Comparison of ENCODE assay signal across 9 mouse cellular contexts in the genomic region with DNA sequence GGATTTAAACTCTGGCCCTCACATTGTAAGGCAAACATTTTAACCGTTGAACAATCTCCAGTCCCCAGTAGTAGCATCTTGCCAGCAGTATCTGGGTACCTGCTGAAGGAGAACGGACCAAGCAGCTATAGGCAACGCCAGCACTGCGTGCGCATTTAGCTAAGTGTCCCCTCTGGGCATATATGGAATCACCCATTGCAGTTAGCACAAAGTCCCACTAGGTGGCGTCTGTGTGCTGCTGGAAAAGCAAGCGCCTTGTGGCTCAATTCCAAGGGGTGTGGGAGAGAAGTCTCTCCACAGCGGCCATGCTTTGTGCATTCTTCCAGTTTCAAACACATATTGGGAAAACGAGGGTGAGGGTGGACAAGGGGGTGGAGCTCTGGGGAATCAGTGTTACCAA. TPM values are rescaled to one million over a fixed set of nuclear protein-coding genes. Genes with fewer than 3 reads are reported as not detected.
DNase-seq lines count a peak whose midpoint lies in the region; ATAC-seq lines count a peak whose summit lies in the region.
"Had no signal": no experiment of that assay in that cellular context is flagged by ENCODE, and none has a peak within 500 bp of the region (broad histone marks: within the 10 kb centered on the region; RNA-seq: fewer than 3 reads in every experiment).

No protein-coding gene starts in this region.

- WGBS in forebrain, embryonic 14.5 days = 2% methylated on average over 9 of the region's 9 CpGs

- ATAC-seq in forebrain, embryonic 14.5 days = peak; percentile 38
- peak; percentile 48 to 59 for ATAC-seq in hematopoietic stem cell, adult 5-6 weeks (replicated peaks in 1 of 2; ENCODE audit: insufficient read depth in 1 of 2, low FRiP score in 2 of 2, low TSS enrichment in 1 of 2, low read depth in 1 of 2, poor library complexity in 2 of 2, severe bottlenecking in 2 of 2)

- H3K4me3 ChIP-seq in forebrain, embryonic 14.5 days (ENCODE audit: low read depth, low read length) = no peak overlapping the region
- H3K4me3 ChIP-seq: myocyte had no signal

- H3K27ac ChIP-seq in forebrain, embryonic 14.5 days (ENCODE audit: low read depth, low read length) = no peak overlapping the region

- peaks cover 9% of the 10 kb centered on the region for H3K4me1 ChIP-seq in forebrain, embryonic 14.5 days (ENCODE audit: control insufficient read depth, insufficient read depth, low read length)

- H3K4me2 ChIP-seq in forebrain, embryonic 14.5 days (ENCODE audit: low read length) = no peak overlapping the region

- peak; percentile 96 for DNase-seq in NIH3T3 (ENCODE audit: low read depth)
- peak; percentile 64 for DNase-seq in c-Kit-positive CD71-positive TER-119-positive erythroid progenitor cells, embryonic 14.5 days (ENCODE audit: low spot score)
- peak; percentile 97 for DNase-seq in forebrain, embryonic 14.5 days (ENCODE audit: low spot score)
- DNase-seq in layer of hippocampus, postnatal 10 days (ENCODE audit: low spot score in 2 of 2) = peak; percentile 93
- peak; percentile 83 to 89 for DNase-seq in lung, postnatal 4 days
- peak; percentile 96 for DNase-seq in right cerebral cortex, postnatal 14 days
- DNase-seq in urinary bladder, postnatal 4 days (ENCODE audit: low spot score in 2 of 2) = peak; percentile 76 to 91

- H3K9me3 ChIP-seq in forebrain, embryonic 14.5 days (replicated peaks; ENCODE audit: control insufficient read depth, low read length) = no peaks in the 10 kb centered on the region

- H3K27me3 ChIP-seq in forebrain, embryonic 14.5 days (replicated peaks; ENCODE audit: control insufficient read depth, insufficient read depth, low read length) = peaks cover 4% of the 10 kb centered on the region

- no peaks in the 10 kb centered on the region for H3K36me3 ChIP-seq in forebrain, embryonic 14.5 days (ENCODE audit: control insufficient read depth, insufficient read depth, low read length)

- H3K9ac ChIP-seq in forebrain, embryonic 14.5 days (ENCODE audit: low read length) = no peak overlapping the region

RNA-seq across cellular contexts. Expression of gene Sdhaf1, which starts 12.7 kb away (rescaled TPM):
- polyA plus RNA-seq in forebrain, embryonic 14.5 days (2014; fragmentation: Nextera tagmentation; extraction: Ambion mirVana) = 18.7 and 23.8 TPM in 2 replicates
- total RNA-seq in hematopoietic stem cell, adult 5-6 weeks (2017) = 8.3 and 11.9 TPM in 2 replicates
- 1 to 10 TPM; 7.8 to 9.4 TPM for total RNA-seq in layer of hippocampus, postnatal 10 days (2021)

RNA-seq across cellular contexts. Expression of gene E130208F15Rik, which starts 14.8 kb away (rescaled TPM):
- polyA plus RNA-seq in forebrain, embryonic 14.5 days (2014; fragmentation: Nextera tagmentation; extraction: Ambion mirVana) = not detected in 2 replicates
- total RNA-seq in hematopoietic stem cell, adult 5-6 weeks (2017) = 0.44 and 3.9 TPM in 2 replicates
- total RNA-seq in layer of hippocampus, postnatal 10 days (2021) = under 1 TPM; 0.48 to 0.69 TPM

RNA-seq across cellular contexts. Expression of gene Syne4, which starts 21.8 kb away (rescaled TPM):
- polyA plus RNA-seq in forebrain, embryonic 14.5 days (2014; fragmentation: Nextera tagmentation; extraction: Ambion mirVana) = 3.6 and 3.7 TPM in 2 replicates
- total RNA-seq in hematopoietic stem cell, adult 5-6 weeks (2017) = 2.2 and 2.8 TPM in 2 replicates
- total RNA-seq in layer of hippocampus, postnatal 10 days (2021) = 1 to 10 TPM; 3.2 to 6.4 TPM

RNA-seq across cellular contexts. Expression of gene Lrfn3, which starts 26.2 kb away (rescaled TPM):
- polyA plus RNA-seq in forebrain, embryonic 14.5 days (2014; fragmentation: Nextera tagmentation; extraction: Ambion mirVana) = 8.8 and 10.3 TPM in 2 replicates
- total RNA-seq in hematopoietic stem cell, adult 5-6 weeks (2017) = not detected in 2 replicates
- 10 to 100 TPM; 42.8 to 43.6 TPM for total RNA-seq in layer of hippocampus, postnatal 10 days (2021)

RNA-seq across cellular contexts. Expression of gene Alkbh6, which starts 27.9 kb away (rescaled TPM):
- polyA plus RNA-seq in forebrain, embryonic 14.5 days (2014; fragmentation: Nextera tagmentation; extraction: Ambion mirVana) = 102 and 118 TPM in 2 replicates
- 30.5 and 41.4 TPM in 2 replicates for total RNA-seq in hematopoietic stem cell, adult 5-6 weeks (2017)
- total RNA-seq in layer of hippocampus, postnatal 10 days (2021) = 10 to 100 TPM; 41.6 to 45.5 TPM
